Mouse (Mus musculus): ENCODE measurements around the gene 2810004N23Rik.

GRCm38 (mm10) chr8:124794486-124794780, 68.5 kb downstream of the 2810004N23Rik start:
- TF ChIP-seq EP300 (IDR thresholded peaks at IDR 0.05; ENCODE audit: low read depth) (no peak), CTCF (IDR thresholded peaks at IDR 0.05; ENCODE audit: low read depth) (peak; percentile 41)
